Mouse (Mus musculus) testis, adult 2 months (tissue): ENCODE measurements around the gene Hip1. TPM values are rescaled to one million over a fixed set of nuclear protein-coding genes. Genes with fewer than 3 reads are reported as not detected.

Source experiments
- H3K27ac ChIP-seq: fragments of 200-500 bp; 2 replicates; pipeline ENCODE4 v1.5.1; 2012; ENCODE audit warnings: low read depth, low read length; ENCODE audit not compliant: control insufficient read depth, insufficient read depth
- H3K27me3 ChIP-seq: fragments of 200-500 bp; 2 replicates; pipeline ENCODE4 v1.6.1; 2012; ENCODE audit warnings: mild to moderate bottlenecking, low read length, moderate library complexity; ENCODE audit not compliant: control insufficient read depth, insufficient read depth
- H3K36me3 ChIP-seq: fragments of 200-500 bp; 2 replicates; pipeline ENCODE4 v1.6.1; 2012; ENCODE audit warnings: mild to moderate bottlenecking, low read length; ENCODE audit not compliant: control insufficient read depth, insufficient read depth
- H3K4me1 ChIP-seq: fragments of 200-500 bp; 2 replicates; pipeline ENCODE4 v1.6.1; 2012; ENCODE audit warnings: low read length; ENCODE audit not compliant: control insufficient read depth, insufficient read depth
- H3K4me3 ChIP-seq: fragments of 200-500 bp; 2 replicates; pipeline ENCODE4 v1.5.1; 2012; ENCODE audit warnings: low read depth, mild to moderate bottlenecking, low read length, moderate library complexity, mixed read lengths; ENCODE audit not compliant: control insufficient read depth
- CTCF ChIP-seq: fragments of 200-500 bp; IDR thresholded peaks from 2 replicates; pipeline ENCODE4 v1.5.1; 2012; ENCODE audit warnings: low read depth, mild to moderate bottlenecking, inconsistent platforms, low read length, moderate library complexity; ENCODE audit not compliant: control insufficient read depth, insufficient read depth, insufficient replicate concordance
- POLR2A ChIP-seq: fragments of 200-500 bp; IDR thresholded peaks from 2 replicates; pipeline ENCODE4 v1.6.1; 2012; ENCODE audit warnings: low read depth, mild to moderate bottlenecking, inconsistent platforms, low read length, moderate library complexity; ENCODE audit not compliant: control insufficient read depth
- polyA plus RNA-seq: library from polyadenylated mRNA; depleted of rRNA; stranded (reverse); fragments of >200 nt; gene quantifications from 2 replicates; pipeline ENCODE4 v1.2.3, GENCODE M21; 2012

Hip1 gene
- polyA plus RNA-seq, 1 experiment = 8.9 TPM

DNA sequence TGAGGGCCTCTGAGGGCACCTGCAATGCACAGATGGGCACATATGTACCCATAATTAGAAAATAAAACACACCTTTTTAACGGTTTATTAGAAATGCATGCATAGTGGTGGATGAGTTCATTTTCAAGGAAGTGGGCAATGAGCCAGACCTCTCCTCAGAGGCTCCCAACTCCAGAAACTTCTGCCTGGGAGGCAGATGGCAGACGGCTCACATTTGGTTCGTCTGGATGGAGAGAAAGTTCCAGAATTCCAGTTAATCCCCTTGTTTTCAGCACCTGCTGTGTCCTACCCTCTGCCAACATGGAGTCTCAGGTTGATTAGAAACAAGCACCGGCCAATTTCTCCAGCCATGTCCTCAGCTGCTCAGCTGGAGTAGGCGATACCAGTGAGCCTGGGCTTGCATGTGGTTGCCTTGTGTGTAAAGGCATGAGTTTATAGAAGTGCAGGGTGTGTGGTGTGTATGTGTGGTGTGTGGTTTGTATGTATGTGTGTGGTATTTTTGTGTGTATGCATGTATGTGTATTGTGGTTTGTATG, 27.5 kb downstream of the Hip1 start:
- H3K4me3 ChIP-seq = no peak overlapping the region
- H3K27ac ChIP-seq = no peak overlapping the region
- no peaks in the 10 kb centered on the region for H3K36me3 ChIP-seq
- no peaks in the 10 kb centered on the region for H3K4me1 ChIP-seq
- TF ChIP-seq POLR2A (no peak), CTCF (no peak)
- no peaks in the 10 kb centered on the region for H3K27me3 ChIP-seq

- Histone ChIP-seq H3K4me1 (no peaks in the 10 kb centered on the region), H3K27ac (no peak overlapping the region), H3K27me3 (no peaks in the 10 kb centered on the region), H3K4me3 (no peak overlapping the region), H3K36me3 (no peaks in the 10 kb centered on the region)
- TF ChIP-seq POLR2A (no peak), CTCF (no peak)
Measured at GRCm38 (mm10) chr5:135513131-135513530, 31.8 kb downstream of the Hip1 start.

- Histone ChIP-seq H3K27me3 (no peaks in the 10 kb centered on the region), H3K27ac (no peak overlapping the region), H3K4me3 (no peak overlapping the region), H3K36me3 (no peaks in the 10 kb centered on the region), H3K4me1 (no peaks in the 10 kb centered on the region)
- TF ChIP-seq CTCF (no peak), POLR2A (no peak)
Measured at GRCm38 (mm10) chr5:135511105-135511504, 33.8 kb downstream of the Hip1 start.

GRCm38 (mm10) chr5:135508284-135508683, 36.6 kb downstream of the Hip1 start:
- no peaks in the 10 kb centered on the region for H3K4me1 ChIP-seq
- TF ChIP-seq POLR2A (no peak), CTCF (no peak)
- no peaks in the 10 kb centered on the region for H3K27me3 ChIP-seq
- H3K4me3 ChIP-seq = no peak overlapping the region
- H3K36me3 ChIP-seq = no peaks in the 10 kb centered on the region
- no peak overlapping the region for H3K27ac ChIP-seq

GRCm38 (mm10) chr5:135507561-135508273, 37.2 kb downstream of the Hip1 start:
- TF ChIP-seq CTCF (no peak), POLR2A (no peak)
- no peak overlapping the region for H3K27ac ChIP-seq
- H3K27me3 ChIP-seq = no peaks in the 10 kb centered on the region
- H3K4me1 ChIP-seq = no peaks in the 10 kb centered on the region
- no peaks in the 10 kb centered on the region for H3K36me3 ChIP-seq
- no peak overlapping the region for H3K4me3 ChIP-seq

DNA sequence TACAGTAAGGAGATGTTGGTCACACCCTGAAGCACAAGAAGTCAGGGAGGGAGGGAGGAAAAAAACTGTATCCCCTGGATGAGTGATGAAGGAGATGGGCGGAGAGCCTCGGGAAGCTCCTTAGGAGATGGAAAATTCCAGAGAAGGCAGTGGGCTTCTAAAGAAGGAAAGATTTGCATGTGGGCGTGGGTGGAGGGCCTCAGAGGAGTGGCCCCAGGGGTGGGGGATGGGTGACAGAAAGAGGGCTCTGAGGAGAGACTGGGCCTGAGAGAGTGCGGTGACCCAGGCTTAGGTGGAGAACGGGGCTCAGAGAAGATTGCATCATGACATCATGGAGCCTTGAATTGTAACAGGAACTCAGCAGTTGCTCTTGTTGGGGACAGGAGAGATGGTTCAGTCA, 39.5 kb downstream of the Hip1 start:
- no peaks in the 10 kb centered on the region for H3K36me3 ChIP-seq
- no peaks in the 10 kb centered on the region for H3K27me3 ChIP-seq
- no peak for TF ChIP-seq CTCF
- no peak for TF ChIP-seq POLR2A
- H3K4me1 ChIP-seq = no peaks in the 10 kb centered on the region
- no peak overlapping the region for H3K4me3 ChIP-seq
- no peak overlapping the region for H3K27ac ChIP-seq

DNA sequence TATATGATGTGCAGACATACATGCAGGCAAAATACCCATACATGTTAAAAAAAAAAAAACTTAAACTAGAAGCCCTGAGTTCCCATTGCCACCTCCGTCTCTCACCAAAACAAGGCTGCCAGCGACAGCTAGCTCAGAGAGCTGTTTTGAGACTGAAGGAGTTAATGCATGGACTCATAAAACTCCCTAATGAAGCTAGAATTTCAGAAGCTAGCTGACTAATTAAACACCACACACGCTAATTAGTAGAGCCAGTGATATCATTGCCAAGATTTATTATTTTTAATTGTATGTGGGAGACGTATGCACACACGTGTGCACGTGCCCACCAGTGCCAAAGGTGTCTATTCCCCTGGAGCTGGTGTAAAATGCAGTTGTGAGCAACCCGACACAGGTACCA, 42.0 kb downstream of the Hip1 start:
- TF ChIP-seq CTCF (no peak), POLR2A (no peak)
- H3K4me1 ChIP-seq = no peaks in the 10 kb centered on the region
- no peaks in the 10 kb centered on the region for H3K36me3 ChIP-seq
- H3K27me3 ChIP-seq = no peaks in the 10 kb centered on the region
- no peak overlapping the region for H3K4me3 ChIP-seq
- H3K27ac ChIP-seq = no peak overlapping the region

GRCm38 (mm10) chr5:135502027-135502426, 42.9 kb downstream of the Hip1 start:
- Histone ChIP-seq H3K27ac (no peak overlapping the region), H3K27me3 (no peaks in the 10 kb centered on the region), H3K4me1 (no peaks in the 10 kb centered on the region), H3K4me3 (no peak overlapping the region), H3K36me3 (no peaks in the 10 kb centered on the region)
- TF ChIP-seq POLR2A (no peak), CTCF (no peak)
